Mouse (Mus musculus): ENCODE results near the gene Pak6.

Pak6 gene

DNA sequence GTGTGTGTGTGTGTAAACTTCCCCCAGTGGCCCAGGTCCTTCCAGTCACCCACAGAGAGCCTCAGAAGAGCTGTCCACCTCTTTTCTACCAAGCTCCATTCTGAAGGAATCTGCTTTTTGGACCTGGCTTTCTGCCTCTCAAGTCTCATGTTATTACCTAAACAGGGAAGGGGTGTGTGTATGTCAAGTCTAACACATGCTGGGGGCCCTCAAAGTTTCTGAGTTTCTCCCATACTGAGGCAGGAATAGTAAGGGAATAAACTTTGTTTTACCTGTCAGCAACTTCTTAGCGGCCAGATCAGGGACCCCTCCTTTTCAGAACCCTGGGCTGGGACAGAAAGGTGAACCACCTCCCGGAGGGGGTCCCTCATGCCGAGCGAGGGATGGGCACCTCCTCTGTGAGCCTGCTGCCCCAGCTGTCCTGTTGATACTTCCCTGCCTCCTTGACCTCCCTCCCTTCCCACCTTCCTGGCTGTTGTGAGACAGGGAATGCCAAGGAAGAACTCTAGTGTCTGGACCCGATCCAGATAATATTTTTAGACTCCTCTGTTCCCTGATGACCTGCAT, 34.3 kb downstream of the Pak6 start:
- DNase-seq (ENCODE audit: low spot score) = peak; percentile 40

DNA sequence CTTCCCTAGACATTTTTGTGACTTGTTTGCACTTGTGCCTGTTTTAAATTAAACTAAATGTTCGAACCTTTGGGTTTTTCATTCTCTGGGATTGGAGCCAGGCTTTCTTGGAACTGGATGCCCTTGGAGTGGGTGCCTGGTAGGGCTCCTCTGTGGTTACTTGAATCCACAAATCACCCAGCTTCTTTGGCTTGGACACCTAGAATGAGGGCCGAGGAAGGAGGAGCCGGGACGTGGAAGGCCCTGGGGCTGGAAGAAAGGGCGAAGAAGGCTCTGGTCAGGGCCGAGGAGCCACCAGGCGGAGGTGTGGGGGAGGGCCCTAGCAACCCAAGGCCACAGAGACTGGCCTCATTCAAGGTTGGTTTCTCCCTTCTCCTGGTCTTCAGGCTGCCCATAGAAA, 34.9 kb downstream of the Pak6 start:
- DNase-seq (ENCODE audit: low spot score) = peak; percentile 93

DNA sequence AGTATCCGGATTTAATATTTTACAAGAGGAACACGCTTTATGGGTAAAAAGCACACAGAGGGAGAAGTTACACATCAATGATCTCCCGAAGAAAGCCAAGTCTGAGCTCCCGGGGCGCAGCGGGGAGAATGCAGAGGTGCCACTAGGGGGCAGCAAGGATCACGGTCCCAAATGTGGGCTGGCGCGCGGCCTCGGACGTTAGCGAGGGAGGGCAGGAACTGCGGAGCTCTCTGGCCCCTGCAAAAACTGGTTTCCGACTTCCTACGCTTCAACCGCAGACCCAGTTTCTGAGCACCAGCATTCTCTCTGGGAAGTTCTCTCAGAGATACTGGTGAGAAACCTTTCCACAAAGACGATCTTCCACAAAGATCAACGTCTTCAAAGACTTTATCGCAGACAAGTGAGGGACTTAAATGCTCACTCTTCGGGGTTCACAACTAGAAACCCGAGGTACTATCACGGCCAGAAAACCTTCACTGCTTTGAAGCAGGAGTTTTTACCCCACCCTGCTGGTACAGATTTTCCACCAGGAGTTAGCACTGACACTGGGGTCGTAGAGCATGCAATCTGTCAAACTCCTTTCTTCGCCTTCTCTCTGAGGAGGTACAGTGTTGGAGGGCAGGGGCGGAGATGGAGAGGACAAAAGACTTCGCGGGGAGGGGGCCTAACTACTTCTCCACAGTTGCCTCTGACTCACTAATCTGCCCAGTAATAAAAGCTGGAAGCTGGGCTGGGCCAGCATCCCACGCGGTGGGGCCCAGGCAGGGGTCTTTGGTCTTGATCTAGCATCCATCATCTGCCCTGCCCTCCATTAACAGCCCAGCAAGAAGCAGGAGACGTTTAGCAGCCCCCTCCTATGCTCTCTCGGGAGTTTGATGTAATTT, 37.3 kb downstream of the Pak6 start:
- peak; percentile 86 for DNase-seq (ENCODE audit: low spot score)

DNA sequence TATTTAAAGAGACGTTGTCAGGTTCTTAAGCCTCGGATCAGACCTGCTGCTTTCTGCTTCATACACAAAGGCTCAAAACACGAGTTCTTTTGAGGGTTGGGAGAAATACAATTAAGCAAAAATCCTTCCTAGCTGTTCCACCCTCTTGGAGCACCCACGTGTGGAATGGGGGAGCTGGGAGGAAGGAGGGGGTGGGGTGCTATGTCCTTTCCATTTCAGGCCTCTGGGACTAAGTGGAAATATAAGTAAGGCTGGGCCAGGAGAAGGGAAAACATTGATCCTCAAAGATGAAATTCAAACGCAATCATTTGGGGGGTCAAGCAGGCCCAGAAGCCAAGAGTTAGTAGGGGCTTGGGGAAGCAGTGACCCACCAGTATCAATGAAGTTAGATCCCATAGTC, 38.1 kb downstream of the Pak6 start:
- no peak for DNase-seq (ENCODE audit: low spot score)

DNA sequence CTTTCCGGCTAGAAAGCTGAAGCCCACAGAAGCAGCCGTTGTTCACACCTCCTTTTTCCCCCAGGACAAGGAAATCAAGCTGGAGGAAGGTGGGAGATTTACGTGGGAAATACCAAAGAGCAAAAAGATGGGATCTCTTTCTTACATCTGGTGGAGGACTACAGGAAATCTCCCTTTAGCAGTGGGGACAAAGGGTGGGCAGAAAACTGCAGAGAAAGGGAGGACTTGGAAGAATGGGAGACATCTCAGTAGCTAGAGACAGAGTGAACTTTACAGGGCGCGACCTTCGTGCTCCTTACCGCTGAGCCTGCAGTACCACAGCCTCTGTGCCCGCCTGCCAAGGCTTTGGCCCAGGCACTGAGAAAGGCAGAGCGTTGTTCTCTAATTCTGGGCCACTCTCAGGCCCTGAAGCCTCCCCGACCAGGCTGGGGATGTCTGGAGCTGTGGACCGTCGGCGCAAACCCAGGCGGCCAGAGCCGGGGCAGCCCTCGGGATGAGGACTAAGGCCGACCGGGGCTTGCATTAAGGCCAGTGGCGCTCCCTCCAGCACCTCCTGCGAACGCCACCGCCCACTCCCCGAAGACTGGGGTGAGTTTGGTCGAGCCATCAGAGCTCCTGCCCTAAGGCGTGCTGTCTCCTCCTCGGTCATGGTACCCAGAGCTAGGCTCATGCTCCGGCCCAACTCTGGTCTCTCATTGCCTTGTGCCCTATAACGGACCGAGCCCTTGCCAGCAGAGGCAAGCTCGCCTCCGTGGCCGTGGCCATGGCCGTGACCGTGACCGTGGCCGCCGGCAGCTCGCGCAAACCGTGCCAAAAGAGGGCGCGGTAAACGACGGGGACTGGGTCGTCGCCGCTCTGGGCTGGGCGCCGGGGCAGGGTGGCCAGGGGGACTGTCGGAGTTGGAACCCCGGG, 39.1 kb downstream of the Pak6 start:
- no peak for DNase-seq (ENCODE audit: low spot score)

DNA sequence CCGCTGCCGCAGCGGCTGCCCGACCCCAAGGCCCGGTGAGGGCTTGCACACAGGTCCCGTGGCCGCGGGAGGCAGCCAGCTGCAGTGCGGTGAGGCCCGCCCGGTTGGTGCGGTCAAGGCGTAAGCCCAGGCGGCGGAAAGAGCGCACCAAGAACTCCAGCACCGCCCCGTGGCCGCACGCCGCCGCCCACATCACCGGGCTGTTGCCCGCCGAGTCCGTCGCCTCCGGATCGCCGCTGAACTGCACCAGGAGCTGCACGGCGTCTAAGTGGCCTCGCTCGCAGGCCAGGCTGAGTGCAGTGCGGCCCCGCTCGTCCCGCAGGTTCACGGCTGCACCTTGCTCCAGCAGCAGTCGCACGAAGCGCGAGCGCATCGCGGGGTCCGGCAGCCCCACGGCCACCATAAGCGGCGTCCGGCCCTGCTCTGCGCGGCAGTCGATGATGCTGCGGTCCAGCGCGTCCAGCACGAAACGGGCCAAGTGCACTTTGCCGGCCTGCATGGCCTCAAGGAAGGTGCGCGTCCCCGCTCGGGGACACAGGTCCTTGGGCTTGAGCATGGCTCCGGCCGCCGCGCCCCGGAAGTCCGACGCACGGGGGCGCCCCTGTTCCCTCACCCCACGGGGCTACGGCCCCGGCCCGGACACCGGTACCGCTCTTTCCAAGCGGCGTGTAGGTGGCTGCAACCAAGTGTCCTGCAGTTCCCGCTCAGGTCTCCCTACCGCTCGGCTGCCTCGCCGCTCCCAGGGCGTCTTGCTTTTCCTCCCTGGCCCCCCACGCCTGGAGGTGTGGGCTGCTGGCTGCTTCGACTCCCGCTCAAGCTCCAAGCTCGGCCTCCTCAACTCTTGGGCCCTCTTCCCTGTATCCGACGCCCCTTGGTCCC, 40.0 kb downstream of the Pak6 start:
- DNase-seq (ENCODE audit: low spot score) = no peak

- no peak for DNase-seq (ENCODE audit: low spot score)
Measured at GRCm38 (mm10) chr2:118703913-118704730, 41.0 kb downstream of the Pak6 start, which contains the start of gene Ankrd63. Gene Ankrd63, minus strand, starts transcription at chr2:118703963.

GRCm38 (mm10) chr2:118706436-118706835, 43.3 kb downstream of the Pak6 start:
- DNase-seq (ENCODE audit: low spot score) = no peak

- peak; percentile 41 for DNase-seq (ENCODE audit: low spot score)
Measured at GRCm38 (mm10) chr2:118708472-118708871, 45.4 kb downstream of the Pak6 start.

DNA sequence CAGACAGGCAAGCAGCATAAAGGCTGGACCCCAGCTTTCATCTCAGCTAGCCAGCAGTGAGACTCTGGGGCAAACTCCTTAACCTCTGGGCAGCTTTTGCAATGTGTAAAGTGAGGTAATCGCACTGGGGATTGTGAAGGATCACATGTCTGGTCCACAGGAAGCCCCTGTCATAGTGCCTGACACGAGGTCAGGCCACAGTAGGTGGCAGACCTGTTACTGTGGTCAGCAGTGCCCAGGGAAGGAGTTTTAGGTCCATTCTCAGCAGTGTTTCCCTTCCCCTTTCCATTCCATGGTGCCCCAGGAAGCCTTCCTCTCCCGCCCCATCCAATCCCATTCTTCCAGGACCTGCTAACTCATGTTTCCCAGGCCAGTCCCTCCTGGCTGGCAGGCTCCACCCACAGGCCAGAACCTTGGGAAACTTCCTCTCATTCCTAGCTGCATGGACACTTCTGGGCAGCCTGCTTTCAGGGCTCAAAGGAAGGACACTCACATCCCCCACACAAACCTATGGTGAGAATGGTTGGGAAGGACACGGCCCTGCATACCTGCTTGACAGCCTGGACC, 46.6 kb downstream of the Pak6 start:
- peak; percentile 61 for DNase-seq (ENCODE audit: low spot score)

DNA sequence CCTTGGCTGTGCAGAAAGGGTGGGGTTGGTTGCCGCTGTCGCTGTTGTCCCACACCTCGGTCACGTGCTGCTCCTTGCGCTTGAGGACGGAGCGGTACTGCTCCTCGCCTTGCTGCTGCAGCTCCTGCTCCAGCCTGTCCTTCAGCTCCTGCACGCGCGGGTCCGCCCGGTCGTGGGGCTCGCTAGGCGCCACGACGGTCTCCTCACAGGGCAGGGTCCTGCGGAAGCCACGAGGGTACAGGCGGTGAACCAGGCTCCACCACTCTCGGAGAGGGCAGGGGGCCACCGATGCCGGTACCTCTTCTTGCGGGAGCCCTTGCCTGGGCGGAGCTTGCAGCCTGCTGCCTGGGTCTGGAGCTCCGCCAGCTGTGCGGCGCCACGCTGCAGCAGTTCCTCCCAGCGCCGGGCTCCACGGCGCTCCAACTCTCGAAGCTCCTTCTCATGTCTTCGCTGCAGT, 48.0 kb downstream of the Pak6 start:
- DNase-seq (ENCODE audit: low spot score) = no peak

DNA sequence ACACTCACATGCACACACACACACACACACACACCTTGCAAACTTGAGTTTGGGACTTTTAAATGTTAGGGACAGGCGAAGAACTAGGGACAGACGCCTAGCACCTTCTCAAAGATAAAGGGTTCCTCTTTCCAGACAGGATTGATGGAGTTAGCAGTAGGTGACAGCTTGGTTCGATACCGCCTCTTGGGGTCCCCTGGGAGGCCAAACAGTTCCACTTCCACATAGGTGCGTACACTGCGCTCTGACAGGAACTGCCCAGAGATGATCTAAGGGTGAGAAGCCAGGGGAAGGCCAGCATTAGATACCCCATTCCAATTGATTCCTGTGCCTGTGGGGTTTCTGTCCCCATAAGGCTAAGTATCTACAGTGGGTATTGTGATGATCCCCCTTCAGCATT, 50.5 kb downstream of the Pak6 start:
- no peak for DNase-seq (ENCODE audit: low spot score)

DNA sequence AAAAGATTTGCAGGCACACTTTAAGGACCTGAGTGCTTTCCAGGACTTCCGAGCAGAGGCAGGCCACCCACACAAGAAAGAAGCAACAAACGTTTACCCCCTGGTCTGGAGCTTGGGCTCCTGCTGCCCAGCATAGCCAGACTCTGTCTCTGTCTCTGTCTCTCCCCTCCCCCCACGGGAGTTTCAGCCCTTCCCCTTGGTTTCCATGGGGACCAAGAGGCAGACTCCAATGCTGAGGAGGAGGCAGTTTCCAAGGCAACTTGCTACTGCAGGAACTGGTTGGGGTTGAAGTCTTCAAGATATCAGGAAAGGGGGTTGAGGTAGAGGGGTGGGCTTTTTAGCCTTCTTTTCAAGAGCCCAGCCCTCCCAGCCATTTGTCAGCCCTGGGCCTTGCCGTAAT, 51.1 kb downstream of the Pak6 start:
- DNase-seq (ENCODE audit: low spot score) = no peak

- DNase-seq (ENCODE audit: low spot score) = no peak
Measured at GRCm38 (mm10) chr2:118716677-118717076, 53.6 kb downstream of the Pak6 start.

DNA sequence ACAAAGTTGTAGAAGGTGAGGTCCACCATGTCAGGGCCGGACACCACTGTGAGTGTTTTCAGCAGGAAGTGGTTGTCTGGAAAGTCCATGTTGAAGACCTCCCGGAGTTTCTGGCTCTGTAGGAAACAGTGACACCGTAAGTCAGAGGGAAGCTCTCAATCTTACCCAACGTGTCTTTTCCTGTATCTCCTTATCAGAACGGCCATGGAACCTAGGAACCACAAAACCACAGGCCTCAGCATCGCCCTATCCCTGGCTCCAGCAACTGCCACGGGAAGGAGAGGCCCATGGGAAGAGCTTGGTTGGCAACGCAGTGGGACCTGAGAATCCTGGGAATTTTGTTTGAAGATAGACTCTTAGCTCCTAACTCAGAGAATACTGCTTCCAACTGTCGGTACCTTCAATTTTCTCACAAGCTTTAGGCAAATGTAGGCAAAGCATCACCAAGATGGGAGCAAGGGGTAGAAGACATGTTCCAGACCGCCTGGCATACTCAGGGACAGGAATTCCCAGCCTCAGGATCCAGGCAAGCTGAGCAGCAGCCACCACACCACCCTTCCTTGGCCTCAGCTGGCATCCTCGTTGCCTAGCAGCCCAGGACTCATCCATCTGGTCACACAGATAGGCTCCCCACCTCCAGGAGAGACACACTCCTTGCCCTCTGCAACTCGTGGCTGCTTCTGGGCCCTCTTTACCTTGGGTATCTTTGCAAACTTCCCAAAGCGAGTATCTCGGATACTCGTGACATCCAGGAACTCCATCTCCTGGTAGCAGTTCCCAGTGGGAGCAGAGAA, 60.8 kb downstream of the Pak6 start:
- no peak for DNase-seq (ENCODE audit: low spot score)

DNA sequence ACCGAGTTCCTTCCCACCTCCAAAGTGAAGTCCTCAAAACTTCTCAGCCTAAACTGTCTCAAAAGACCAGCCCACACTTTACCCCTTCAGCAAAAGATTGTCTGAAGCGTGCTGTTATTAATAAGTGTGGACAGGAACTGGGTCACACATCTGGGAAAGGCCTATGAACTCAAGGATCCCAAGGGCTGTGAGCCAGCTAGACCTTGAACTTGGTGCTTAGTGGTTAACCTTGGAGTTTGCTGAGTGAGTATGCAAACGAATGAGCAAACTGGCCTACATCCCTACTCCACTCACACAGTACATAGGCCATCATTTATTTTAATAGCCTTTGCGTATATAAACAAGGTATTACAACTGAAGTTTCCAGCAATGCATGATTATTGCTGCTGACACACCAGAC, 62.4 kb downstream of the Pak6 start:
- no peak for DNase-seq (ENCODE audit: low spot score)

DNA sequence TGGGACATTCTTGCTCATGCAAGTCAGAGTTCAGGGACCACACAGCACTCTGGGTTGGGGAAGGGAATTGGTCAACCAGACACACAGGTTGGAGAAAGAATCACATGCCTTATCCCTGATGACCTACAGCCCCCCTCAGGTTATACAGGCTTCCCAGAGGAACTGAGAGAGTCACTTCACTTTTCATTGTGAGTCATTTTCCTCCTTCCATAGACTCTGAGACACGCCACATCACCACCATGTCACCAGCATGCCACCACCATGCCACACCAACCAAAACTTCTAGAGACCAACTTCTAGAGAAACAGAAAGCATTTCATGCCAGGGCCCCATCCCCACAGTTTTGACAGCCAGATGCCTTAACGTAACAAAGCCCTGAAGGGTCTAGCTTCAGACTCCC, 63.8 kb downstream of the Pak6 start:
- no peak for DNase-seq (ENCODE audit: low spot score)

- DNase-seq (ENCODE audit: low spot score) = no peak
Measured at GRCm38 (mm10) chr2:118727911-118728310, 64.8 kb downstream of the Pak6 start.

- DNase-seq (ENCODE audit: low spot score) = no peak
Measured at GRCm38 (mm10) chr2:118728337-118728736, 65.2 kb downstream of the Pak6 start, which contains the start of gene Plcb2. Gene Plcb2, minus strand, starts transcription at chr2:118728438.
